Mouse (Mus musculus): Measurements from ENCODE around the gene Cog5.

Cog5 gene

DNA sequence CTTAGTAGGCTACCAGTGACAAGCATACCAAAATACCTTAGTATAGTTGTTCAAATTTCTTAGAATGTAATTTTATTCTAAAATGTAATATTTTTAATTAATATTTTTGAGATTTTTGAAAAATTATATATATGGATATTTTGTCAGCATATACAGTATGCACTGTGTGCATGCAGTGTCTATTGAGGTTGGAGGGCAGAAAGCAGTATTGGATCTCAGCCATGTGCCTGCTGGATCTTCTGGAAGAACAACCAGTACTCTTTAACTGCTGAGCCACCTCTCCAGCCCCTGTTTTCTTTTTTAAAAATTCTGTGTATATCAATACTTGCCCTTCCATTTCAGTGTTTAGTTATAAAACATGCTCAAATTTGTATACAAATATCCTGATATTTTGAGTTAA is 164.4 kb downstream of the Cog5 start:
- no peak for DNase-seq (ENCODE audit: extremely low spot score, low read depth, low spot score)

DNA sequence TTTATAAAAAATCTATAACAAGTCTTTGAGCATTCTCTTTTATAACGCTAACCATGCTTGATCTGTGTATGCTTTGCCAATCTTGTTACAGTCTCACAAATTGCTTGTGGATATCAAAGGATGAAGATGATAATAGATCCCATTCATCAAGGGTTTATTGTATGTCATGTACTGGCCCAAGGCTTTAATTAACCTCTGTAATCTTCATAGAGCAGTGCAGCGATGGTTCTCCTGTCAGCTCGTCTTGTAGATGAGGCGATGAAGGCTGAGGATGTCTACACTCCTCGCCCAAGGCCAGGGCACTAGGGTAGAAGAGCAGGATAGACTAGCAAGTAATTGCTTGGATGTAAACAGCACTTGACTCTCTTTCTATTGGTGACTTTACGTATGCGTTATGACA is 164.9 kb downstream of the Cog5 start:
- no peak for DNase-seq (ENCODE audit: extremely low spot score, low read depth, low spot score)

- DNase-seq (ENCODE audit: extremely low spot score, low read depth, low spot score): no peak
These were observed 169.0 kb downstream of the Cog5 start for GRCm38 (mm10) chr12:31823671-31824070.

GRCm38 (mm10) chr12:31824831-31825230 is 170.2 kb downstream of the Cog5 start:
- no peak for DNase-seq (ENCODE audit: extremely low spot score, low read depth, low spot score)

DNA sequence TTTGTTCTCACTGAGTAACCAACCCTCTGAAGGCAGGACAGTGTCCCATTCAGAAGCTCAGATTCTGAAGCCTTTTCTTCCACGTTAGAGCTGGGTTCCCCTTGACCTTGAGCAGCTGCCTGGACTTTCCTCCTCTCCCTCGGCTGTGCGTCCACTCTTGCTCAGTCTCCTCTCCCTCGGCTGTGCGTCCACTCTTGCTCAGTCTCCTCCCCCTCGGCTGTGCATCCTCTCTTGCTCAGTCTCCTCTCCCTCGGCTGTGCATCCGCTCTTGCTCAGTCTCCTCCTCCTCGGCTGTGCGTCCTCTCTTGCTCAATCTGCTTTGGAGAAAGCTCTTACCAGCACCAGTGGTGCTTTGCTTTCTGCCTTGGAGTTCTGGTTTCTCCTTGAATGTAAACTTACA is 171.2 kb downstream of the Cog5 start:
- DNase-seq (ENCODE audit: extremely low spot score, low read depth, low spot score): no peak

DNA sequence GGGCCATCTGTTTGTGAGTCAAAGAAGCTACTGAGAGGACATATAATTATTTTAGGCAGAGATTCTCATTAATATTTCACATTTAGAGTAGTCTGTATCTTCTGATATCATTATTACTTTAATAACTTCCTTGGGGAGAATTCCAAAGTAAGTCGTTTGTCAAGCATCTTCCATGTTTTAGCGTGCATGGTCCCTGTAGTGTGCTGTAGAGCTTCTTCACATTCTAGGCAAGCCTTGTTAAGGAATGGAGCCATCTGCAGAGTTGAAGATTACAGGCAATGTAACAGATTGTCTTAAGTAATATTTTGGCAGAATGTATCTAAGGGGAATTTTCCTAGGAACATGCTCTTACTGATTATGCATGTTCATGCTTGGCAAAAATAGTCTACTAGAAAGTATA is 171.8 kb downstream of the Cog5 start:
- DNase-seq (ENCODE audit: extremely low spot score, low read depth, low spot score): no peak

GRCm38 (mm10) chr12:31835480-31835879 is 180.8 kb downstream of the Cog5 start:
- DNase-seq (ENCODE audit: extremely low spot score, low read depth, low spot score): no peak

DNA sequence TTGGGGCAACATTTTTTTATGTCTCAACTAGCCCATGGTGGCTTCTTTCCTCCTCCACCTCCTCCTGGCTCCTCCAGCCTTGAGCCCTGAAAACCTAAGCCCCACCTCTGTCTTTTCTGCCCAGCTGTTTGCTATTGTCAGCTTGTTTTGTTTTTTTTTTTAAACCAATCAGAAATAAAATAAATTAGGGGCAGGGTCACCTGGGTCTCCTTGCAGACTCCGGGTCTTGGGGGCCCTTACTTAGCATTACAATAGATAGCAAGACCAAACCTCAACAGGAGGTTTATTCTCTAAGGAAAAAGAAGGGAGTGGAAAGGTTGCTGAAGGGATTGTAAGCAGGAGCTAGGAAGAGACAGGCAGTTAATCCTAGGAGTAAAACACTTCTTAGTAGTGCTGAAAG is 181.5 kb downstream of the Cog5 start:
- no peak for DNase-seq (ENCODE audit: extremely low spot score, low read depth, low spot score)

- no peak for DNase-seq (ENCODE audit: extremely low spot score, low read depth, low spot score)
These were observed 183.9 kb downstream of the Cog5 start for GRCm38 (mm10) chr12:31838521-31838920.

DNA sequence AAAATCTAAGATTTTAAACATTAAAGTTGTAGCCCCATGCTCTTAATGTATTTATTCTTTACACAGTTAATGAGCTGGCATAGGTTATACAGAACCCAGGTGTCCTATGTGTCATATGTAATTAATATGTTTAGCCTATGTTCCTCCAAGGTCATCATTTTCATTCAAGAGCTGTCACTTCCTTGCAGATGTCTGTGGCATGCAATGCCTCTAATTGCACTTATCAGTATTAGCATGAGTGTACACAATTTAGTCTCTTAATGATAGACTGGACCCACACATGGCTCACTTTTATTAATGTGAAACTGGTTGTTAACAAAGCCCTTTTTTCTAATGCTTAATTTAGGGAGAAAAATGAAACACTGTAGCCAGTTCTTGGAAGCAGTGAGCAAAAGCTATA is 184.6 kb downstream of the Cog5 start:
- no peak for DNase-seq (ENCODE audit: extremely low spot score, low read depth, low spot score)

- DNase-seq (ENCODE audit: extremely low spot score, low read depth, low spot score): no peak
These were observed 191.4 kb downstream of the Cog5 start for GRCm38 (mm10) chr12:31846077-31846476.

- DNase-seq (ENCODE audit: extremely low spot score, low read depth, low spot score): no peak
These were observed 194.2 kb downstream of the Cog5 start for GRCm38 (mm10) chr12:31848630-31849415.

GRCm38 (mm10) chr12:31849601-31850000 is 194.9 kb downstream of the Cog5 start:
- no peak for DNase-seq (ENCODE audit: extremely low spot score, low read depth, low spot score)

DNA sequence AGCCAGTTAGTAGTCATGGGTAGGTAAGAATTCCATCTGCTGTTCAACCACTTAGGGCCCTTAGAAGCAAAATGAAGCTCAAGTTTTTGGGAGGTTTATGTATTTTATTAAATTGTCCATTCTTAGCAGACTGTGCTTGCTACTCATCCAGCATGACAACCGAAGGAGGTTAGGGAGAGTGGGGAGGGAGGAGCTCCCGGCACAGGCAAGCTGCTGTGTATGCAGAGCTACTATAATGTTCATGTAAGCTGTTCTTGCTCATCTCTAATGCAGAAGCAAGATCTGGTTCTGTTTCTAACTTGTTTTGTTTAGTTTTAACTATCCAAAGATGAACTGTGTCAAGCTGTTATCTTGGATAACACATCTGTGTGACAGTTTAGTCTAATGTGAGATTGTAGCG is 199.4 kb downstream of the Cog5 start:
- no peak for DNase-seq (ENCODE audit: extremely low spot score, low read depth, low spot score)

DNA sequence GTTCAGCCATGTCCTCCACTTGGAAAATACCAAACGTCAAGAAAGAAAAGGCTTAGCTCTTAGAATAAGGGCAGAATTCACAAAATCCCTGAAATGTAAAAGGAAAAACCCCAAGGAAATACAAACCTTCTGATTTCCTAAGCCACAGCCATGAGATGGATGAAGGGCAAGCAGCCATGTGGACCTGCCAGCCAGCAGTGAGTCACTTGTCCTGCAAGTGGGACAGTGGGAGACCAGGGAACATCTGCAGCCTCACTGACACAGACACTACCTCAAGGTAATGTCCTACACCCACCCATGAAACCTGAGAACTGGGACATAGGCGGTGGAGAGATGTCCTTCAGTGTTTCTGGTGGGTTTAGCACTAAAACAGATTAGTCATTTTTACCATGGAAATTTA is 200.1 kb downstream of the Cog5 start:
- DNase-seq (ENCODE audit: extremely low spot score, low read depth, low spot score): no peak

DNA sequence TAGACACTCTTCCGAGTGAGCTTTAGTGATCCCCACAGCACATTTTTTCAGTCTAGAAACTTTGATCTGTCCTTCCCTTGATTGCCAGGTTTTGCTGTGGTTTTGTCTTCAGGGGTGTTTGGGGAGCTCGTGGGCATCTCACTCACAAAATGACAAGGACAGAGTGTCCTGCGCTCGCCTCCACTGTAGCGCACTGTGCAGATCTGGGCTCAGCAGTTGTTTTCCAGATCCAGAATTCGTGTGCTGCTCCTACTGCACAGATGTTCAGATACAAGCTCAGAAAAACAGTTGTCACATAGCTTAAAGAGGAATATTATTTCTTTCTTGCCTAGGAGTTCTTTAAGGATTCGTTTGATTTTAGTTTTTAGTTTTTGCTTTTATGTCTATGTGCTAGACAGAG is 203.1 kb downstream of the Cog5 start:
- DNase-seq (ENCODE audit: extremely low spot score, low read depth, low spot score): no peak

DNA sequence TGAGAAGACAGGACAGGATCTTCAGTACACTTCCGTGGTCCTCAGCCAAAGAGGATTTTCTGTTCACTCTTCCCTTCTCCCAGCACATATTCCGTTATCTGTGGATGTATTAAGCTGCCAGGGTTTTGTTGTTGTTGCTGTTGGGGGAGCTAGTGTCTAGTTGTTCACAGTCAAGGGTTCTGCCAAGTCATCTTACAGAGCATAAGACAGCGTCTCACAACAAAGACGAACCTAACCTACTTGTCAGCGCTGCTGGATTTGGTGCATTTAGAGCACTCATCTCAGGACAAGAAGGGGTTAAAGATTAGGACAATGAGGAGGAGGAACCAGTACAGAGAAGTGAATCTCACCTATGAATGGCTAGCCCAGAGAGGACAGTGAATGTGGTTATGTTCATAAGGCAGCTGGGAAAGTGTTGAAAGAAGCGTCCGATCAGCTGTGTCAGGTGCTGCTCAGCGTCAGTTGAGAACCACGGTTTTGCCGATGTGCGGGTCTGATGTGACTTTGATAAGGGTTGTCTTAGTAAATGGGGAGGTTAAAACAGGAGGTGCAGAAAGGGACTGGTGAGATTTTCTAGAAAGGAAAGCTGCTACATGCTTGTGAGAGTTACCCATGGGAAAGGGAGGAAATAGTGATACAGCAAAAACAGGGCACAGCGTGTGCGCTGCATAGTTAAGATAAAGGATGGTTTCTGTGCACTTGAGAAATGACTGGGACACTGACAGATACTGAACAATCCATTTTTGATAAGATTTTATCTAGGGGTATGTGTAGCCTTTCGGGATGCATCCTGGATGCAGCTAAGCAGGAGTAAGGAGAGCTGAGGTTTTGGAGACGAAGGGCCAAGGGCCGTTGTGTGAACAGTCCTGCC is 208.2 kb downstream of the Cog5 start:
- DNase-seq (ENCODE audit: extremely low spot score, low read depth, low spot score): no peak

GRCm38 (mm10) chr12:31876775-31877174 is 222.1 kb downstream of the Cog5 start:
- no peak for DNase-seq (ENCODE audit: extremely low spot score, low read depth, low spot score)

GRCm38 (mm10) chr12:31882736-31883135 is 228.1 kb downstream of the Cog5 start:
- no peak for DNase-seq (ENCODE audit: extremely low spot score, low read depth, low spot score)

- no peak for DNase-seq (ENCODE audit: extremely low spot score, low read depth, low spot score)
These were observed 229.7 kb downstream of the Cog5 start for GRCm38 (mm10) chr12:31884365-31884764.

- DNase-seq (ENCODE audit: extremely low spot score, low read depth, low spot score): no peak
These were observed 230.4 kb downstream of the Cog5 start for GRCm38 (mm10) chr12:31885084-31885483.
